Mouse (Mus musculus) spleen, postnatal 36 days (tissue): ENCODE results near the gene Cyp2d10.
"Not testable (repeated sequence)": the region's sequence is repeated elsewhere in the genome, so short reads cannot be mapped to it uniquely, and the experiment has no call there.

Source experiments
- DNase-seq, 2 experiments: peaks; one replicate each; pipeline ENCODE4 v3.0.0; 2022; ENCODE audit warnings: low spot score in 2 of 2, mixed read lengths in 1 of 2

The Cyp2d10 gene

GRCm38 (mm10) chr15:82406981-82407380 is at the start of gene Cyp2d10:
TSS of gene Cyp2d10 (minus strand) at chr15:82407195.
- no peak for DNase-seq

- DNase-seq, result not testable (repeated sequence)
Observed at GRCm38 (mm10) chr15:82456086-82456790, 49.2 kb upstream of the Cyp2d10 start.

DNA sequence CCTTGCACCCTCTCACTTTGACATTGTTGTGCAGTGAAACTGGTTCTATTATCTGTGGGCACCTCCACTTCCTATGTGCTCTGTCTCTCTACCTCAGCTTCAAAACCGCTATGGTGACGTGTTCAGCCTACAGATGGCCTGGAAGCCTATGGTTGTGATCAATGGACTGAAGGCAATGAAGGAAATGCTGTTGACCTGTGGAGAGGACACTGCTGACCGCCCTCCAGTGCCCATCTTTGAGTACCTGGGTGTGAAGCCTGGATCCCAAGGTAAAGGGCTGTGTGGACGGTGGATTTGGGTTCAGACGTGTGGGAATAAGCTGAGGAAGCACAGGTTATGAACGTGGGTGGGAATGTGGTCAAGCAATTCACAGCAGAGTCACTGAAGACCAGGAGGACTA is 46.5 kb upstream of the Cyp2d10 start:
- not testable (repeated sequence) for DNase-seq

DNA sequence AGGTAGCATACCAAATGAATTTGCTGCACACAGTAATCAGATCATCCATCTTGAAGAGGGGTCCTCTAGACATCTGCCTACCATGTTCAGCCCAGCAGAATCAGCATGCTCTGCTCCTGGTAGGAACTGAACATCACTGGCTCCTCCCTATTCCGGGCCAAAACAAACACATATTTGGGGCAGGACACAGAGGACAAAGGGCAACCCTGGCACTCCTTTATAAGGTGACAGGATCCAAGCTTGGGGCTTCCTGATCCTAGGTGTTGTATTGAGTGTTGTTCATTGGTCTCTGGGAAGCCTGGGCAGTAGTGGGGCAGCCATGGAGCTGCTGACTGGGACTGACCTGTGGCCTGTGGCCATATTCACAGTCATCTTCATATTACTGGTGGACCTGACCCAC is 45.1 kb upstream of the Cyp2d10 start:
- DNase-seq, result not testable (repeated sequence)

- not testable (repeated sequence) for DNase-seq
Observed at GRCm38 (mm10) chr15:82450045-82450444, 43.0 kb upstream of the Cyp2d10 start.

DNA sequence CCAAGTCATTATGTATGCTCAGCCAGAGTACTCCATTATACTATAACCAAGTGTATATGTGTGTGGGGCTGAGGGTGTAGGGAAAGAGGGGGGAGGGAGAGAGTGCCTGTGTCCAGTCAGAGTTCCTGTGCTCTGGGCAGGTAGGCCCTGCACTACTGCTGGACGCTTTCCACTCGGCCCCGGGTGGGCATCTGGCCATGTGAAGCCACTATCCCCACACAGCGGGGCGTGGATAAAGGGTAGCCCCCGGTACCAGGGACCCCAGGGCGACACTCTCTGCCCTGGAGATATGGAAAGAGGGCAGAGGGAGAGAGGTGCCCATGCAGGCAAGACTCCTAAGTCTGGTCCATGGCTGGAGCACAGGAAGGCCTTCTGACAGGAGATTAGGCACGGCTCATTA is 38.2 kb upstream of the Cyp2d10 start:
- DNase-seq, result no peak

DNA sequence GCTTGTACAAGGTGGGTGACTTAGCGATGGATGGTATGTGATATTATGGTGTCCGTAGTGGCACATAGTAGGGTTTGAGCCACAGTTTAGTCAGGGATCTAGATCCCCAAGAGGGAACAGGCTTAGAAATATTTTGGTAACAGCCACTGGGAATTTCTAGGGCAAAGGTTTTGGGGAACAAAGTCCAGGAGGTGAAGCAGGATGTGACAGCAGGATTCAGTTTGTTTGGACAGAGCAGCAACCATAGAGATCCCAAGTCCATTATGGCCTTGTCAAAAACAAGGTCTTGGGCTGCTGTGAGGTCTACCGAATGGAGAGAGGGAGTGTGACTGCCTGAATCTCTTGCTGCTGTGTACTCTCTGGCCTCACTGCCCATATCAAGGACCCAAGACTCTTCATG is 36.7 kb upstream of the Cyp2d10 start:
- no peak for DNase-seq

DNA sequence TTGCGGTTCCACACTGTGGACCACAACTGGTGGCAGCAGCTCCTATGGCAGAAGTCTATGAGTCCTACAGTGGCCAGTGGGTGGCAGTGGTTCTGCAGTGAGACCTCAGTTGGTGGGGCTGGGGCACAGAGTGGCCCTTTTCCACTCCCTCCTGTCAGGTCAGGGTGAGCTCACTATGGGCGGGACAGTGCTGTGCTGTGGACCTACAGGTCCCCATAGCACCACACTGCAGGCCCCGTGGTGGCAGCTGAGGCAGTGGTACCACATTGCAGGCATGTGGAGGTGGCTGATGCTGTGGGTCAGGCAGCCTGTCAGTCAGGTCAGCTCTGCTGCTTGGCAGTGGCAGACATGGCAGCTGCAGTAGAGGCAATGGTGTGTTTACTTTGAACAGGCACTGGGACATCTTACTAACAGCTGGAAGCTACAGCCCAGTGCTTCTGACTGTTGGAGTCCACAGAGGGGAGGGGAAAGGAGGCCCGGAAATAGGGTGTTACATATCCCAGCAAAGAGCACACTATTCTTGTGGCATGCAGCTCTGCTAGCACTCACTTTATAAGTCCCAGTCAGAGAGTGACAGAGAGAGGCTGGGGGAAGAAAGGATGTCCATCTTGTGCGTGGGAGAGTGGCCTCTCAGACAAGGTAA is 31.1 kb upstream of the Cyp2d10 start:
- DNase-seq, result no peak

DNA sequence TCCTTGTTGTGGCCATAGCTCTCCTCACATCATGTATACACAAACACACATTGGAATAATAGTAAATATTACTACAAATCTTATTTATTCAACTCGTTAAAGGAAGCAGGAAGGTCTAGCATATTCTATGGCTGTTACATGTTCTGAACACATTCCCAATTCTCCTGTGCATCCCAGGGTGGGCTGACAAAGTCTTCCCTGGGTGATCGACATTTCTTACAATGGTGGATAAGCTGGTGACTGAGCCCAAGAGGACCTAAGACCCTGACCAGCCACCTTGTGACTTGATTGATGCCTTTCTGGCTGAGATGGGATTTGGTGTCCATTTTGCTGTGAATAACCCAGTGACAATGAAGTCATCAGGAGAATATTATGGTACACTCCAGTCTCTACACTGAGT is 28.6 kb upstream of the Cyp2d10 start:
- DNase-seq, result no peak

DNA sequence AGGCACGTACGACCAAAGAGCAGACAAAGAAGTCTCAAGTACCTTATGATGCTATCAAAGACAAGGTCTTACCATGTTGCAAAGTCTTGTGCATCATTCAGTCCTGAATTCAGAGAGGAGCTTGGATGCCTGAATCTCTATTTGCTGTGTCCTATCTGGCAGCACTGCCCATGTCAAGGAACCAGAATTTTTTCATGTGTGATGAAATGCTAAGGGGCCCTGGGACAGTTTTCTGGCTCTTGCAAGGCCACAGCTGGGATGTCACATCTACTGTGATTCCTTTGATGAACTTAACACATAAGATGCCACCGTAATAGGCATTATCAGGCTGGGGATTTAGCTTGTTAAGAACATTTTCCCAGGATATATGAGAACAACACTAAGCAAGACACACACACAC is 28.0 kb upstream of the Cyp2d10 start:
- DNase-seq, result no peak

DNA sequence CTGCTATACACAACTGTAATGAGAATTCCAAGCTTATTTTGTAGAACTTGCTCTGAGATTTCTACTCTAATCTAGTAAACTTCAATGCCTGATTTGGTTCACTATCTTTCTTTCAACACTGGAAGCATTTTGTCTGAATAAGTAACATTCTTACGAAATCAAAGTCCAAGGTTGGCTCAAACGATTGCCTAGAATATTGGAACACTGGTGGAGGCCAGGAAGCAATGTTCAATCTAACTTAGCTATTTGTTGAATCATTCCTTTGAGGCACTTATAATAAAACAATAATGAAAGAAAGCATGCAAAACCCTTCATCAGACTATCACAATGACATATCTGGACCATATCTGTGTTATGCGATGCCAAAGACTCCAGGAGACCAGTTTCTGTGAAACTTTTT is 27.5 kb upstream of the Cyp2d10 start:
- DNase-seq, result no peak

- DNase-seq, result no peak
Observed at GRCm38 (mm10) chr15:82433621-82434020, 26.6 kb upstream of the Cyp2d10 start.

DNA sequence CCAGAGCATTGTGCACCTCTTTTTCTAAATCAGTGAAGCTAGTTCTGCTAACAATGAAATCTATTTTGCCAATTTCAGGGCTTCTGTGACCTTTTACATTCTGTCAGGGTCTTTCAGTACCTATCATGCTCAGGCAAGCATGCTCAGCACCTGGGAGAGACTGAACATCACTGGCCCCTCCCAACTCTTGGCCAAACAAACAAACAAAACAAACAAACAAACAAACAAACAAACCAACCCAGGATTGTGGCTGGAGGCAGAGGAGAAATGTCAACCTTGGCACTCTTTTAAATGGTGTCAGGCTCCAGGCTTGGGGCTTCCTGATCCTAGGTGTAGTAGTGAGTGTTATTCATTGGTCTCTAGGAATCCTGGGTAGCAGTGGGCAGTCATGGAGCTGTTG is 26.1 kb upstream of the Cyp2d10 start, which contains the start of gene Cyp2d9:
Gene Cyp2d9 (plus strand): TSS at position 301 of the 400 bp plus-strand sequence.
- DNase-seq, result no peak

GRCm38 (mm10) chr15:82423471-82423870 is 16.5 kb upstream of the Cyp2d10 start:
- DNase-seq, result no peak

DNA sequence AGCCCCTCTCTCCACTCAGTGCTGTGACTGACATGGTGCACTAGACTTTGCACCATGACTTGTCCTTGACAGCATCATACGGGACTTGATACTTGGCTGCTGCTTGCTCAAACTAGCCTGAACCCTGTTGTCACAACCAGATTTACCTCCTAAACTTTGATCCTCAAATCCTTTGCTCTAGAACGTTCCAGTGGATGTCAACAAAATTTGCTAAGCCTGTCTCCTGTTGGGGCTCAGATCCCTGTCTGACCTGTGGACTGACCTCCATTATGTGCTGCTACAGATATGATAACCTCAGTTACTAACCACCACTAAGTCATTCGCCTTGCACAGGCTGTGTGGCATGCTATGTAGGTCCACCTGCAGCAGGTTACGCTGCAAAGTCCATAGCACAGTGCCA is 15.9 kb upstream of the Cyp2d10 start:
- no peak for DNase-seq

GRCm38 (mm10) chr15:82418616-82419015 is 11.6 kb upstream of the Cyp2d10 start:
- no peak for DNase-seq

GRCm38 (mm10) chr15:82416797-82417789 is 10.1 kb upstream of the Cyp2d10 start:
- peak; percentile 61 to 68 for DNase-seq

DNA sequence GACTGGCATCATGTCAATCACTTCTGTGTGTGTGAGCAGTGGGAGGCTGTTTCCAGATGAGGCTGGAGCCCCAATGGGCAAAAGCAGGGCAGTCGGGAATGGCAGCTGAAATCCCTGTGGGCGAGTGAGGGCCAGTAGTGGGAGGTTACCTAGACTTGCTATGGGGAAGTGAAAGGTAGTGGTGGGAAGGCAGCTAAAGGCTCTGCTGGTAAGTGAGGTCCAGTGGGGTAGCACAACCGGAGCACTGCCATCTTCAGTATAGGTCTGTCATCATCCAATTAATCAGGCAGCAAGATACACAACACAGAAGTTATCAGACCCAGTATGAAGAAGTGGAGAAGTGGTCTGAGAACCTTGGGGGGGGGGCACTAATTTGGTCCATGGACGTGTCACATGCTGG is 541 bp upstream of the Cyp2d10 start:
- no peak for DNase-seq

GRCm38 (mm10) chr15:82404163-82404562 is 2.8 kb downstream of the Cyp2d10 start:
- no peak for DNase-seq

GRCm38 (mm10) chr15:82403606-82404005 is 3.4 kb downstream of the Cyp2d10 start:
- DNase-seq, result no peak

DNA sequence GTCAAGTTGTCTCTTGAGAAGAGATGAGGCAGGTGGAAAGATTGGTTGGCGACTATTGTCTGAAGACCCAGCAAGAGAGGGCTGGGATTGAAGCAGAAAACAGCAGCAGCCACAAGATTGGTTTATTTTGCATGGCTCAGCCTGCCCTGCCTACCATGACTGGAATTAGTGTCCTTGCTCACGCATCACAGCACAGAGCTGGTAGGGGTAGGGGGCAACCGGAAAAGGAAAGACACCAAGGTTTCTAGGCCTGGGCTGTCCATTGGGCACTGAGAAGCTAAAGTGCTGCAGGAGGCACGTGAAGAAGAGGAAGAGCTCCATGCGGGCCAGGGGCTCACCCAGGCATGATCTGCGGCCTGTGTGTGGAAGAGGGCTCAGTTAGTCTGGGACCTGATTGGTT is 4.3 kb downstream of the Cyp2d10 start:
- DNase-seq, result no peak

- DNase-seq, result no peak
Observed at GRCm38 (mm10) chr15:82402106-82402505, 4.9 kb downstream of the Cyp2d10 start.
